11 mouse cellular contexts compared by ENCODE assay signal in genomic region chr2:9905995-9906394, GRCm38 (mm10). TPM values are rescaled to one million over a fixed set of nuclear protein-coding genes. Genes with fewer than 3 reads are reported as not detected.
DNase-seq lines count a peak whose midpoint lies in the region; ATAC-seq lines count a peak whose summit lies in the region.
"Had no signal": no experiment of that assay in that cellular context is flagged by ENCODE, and none has a peak within 500 bp of the region (broad histone marks: within the 10 kb centered on the region; RNA-seq: fewer than 3 reads in every experiment).

No protein-coding gene starts in this region.

- no peak overlapping the region for H3K27ac ChIP-seq in heart, embryonic 11.5 days (ENCODE audit: low read depth, low read length)
- no peak overlapping the region for H3K27ac ChIP-seq in neural tube, embryonic 11.5 days (ENCODE audit: low read depth, low read length)
- H3K27ac ChIP-seq in limb, embryonic 13.5 days = no peak overlapping the region
- H3K27ac ChIP-seq: macrophage had no signal

- no peaks in the 10 kb centered on the region; the same call in 1 of the 2 replicates for H3K4me1 ChIP-seq in heart, embryonic 11.5 days (ENCODE audit: control insufficient read depth, insufficient read depth, low read length)
- no peaks in the 10 kb centered on the region for H3K4me1 ChIP-seq in neural tube, embryonic 11.5 days (ENCODE audit: control insufficient read depth, insufficient read depth, low read length)
- peaks cover 6% of the 10 kb centered on the region; the same call in 1 of the 2 replicates for H3K4me1 ChIP-seq in limb, embryonic 13.5 days

- H3K27me3 ChIP-seq in heart, embryonic 11.5 days (ENCODE audit: control insufficient read depth, insufficient read depth, low read length) = peaks cover 7% of the 10 kb centered on the region; the same call in 1 of the 2 replicates
- H3K27me3 ChIP-seq in neural tube, embryonic 11.5 days (ENCODE audit: control insufficient read depth, insufficient read depth, low read length) = 0 out of 2 replicates have a peak, but pooled peaks cover 2% of the 10 kb centered on the region
- peaks cover 19% of the 10 kb centered on the region for H3K27me3 ChIP-seq in limb, embryonic 13.5 days

- peak overlapping the region; percentile 24 for H3K4me3 ChIP-seq in heart, embryonic 11.5 days (ENCODE audit: low read depth, low read length)
- no peak overlapping the region for H3K4me3 ChIP-seq in neural tube, embryonic 11.5 days (ENCODE audit: low read depth, low read length)
- H3K4me3 ChIP-seq in limb, embryonic 13.5 days = peak overlapping the region; percentile 31

- ATAC-seq in heart, embryonic 11.5 days (replicated peaks; ENCODE audit: insufficient number of reproducible peaks, low FRiP score, low TSS enrichment) = 0 out of 2 replicates have a peak, but pooled peaks have one; percentile 4
- ATAC-seq in neural tube, embryonic 11.5 days (ENCODE audit: insufficient read depth, low FRiP score, low TSS enrichment) = no peak
- ATAC-seq in limb, embryonic 13.5 days (ENCODE audit: low FRiP score, low read depth) = 0 out of 2 replicates have a peak, but pooled peaks have one; percentile 3

- no peak for DNase-seq in heart, postnatal 36 days
- no peak for DNase-seq in neural tube, embryonic 11.5 days (ENCODE audit: low spot score)
- no peak for DNase-seq in neural tube, embryonic 10.5 days (ENCODE audit: extremely low spot score, low spot score)
- DNase-seq in cerebellum, adult 18-20 months = no peak
- DNase-seq in urinary bladder, postnatal 14 days (ENCODE audit: low spot score) = no peak
- no peak for DNase-seq in thymus, adult 18-20 months
- DNase-seq: gastrocnemius, postnatal 14 days; spleen, adult 18-20 months had no signal

- 2% methylated on average over 11 of the region's 11 CpGs for WGBS in heart, embryonic 11.5 days (ENCODE audit: insufficient replicate concordance)
- 10% methylated on average over 11 of the region's 11 CpGs for WGBS in neural tube, embryonic 11.5 days
- 3% methylated on average over 11 of the region's 11 CpGs for WGBS in limb, embryonic 13.5 days

- peak overlapping the region; percentile 22; the same call in 1 of the 2 replicates for H3K9ac ChIP-seq in heart, embryonic 11.5 days (ENCODE audit: low read depth, low read length)
- no peak overlapping the region for H3K9ac ChIP-seq in neural tube, embryonic 11.5 days (ENCODE audit: low read length)
- no peak overlapping the region for H3K9ac ChIP-seq in limb, embryonic 13.5 days

- peak overlapping the region; percentile 62 for H3K4me2 ChIP-seq in heart, embryonic 11.5 days
- H3K4me2 ChIP-seq in neural tube, embryonic 11.5 days (ENCODE audit: low read depth) = peak overlapping the region; percentile 14; the same call in 1 of the 2 replicates
- peak overlapping the region; percentile 56 for H3K4me2 ChIP-seq in limb, embryonic 13.5 days (replicated peaks)

- H3K9me3 ChIP-seq in heart, embryonic 11.5 days (replicated peaks; ENCODE audit: control insufficient read depth, low read length) = no peaks in the 10 kb centered on the region
- no peaks in the 10 kb centered on the region for H3K9me3 ChIP-seq in neural tube, embryonic 11.5 days (ENCODE audit: control insufficient read depth, low read length)
- no peaks in the 10 kb centered on the region for H3K9me3 ChIP-seq in limb, embryonic 13.5 days

- intact Hi-C loops in heart, postnatal 36 days (cut with DNase I) = no loop called here

- H3K36me3 ChIP-seq in heart, embryonic 11.5 days (ENCODE audit: control insufficient read depth, insufficient read depth, low read length) = no peaks in the 10 kb centered on the region
- H3K36me3 ChIP-seq in neural tube, embryonic 11.5 days (ENCODE audit: control insufficient read depth, insufficient read depth, low read length) = no peaks in the 10 kb centered on the region
- H3K36me3 ChIP-seq in limb, embryonic 13.5 days = no peaks in the 10 kb centered on the region

RNA-seq across cellular contexts. Expression of gene Gata3, which starts 16.2 kb away (rescaled TPM):
- polyA plus RNA-seq in heart, embryonic 11.5 days (2014; fragmentation: Nextera tagmentation; extraction: Ambion mirVana) = 9.7 and 9.8 TPM in 2 replicates
- 1 to 10 TPM in 1 of 2 experiments, under 1 TPM in 1; 0.47 to 2.2 TPM for total RNA-seq in heart, postnatal 36 days (2021)
- 8.6 and 9.1 TPM in 2 replicates for polyA plus RNA-seq in neural tube, embryonic 11.5 days (2014; fragmentation: Nextera tagmentation; extraction: Ambion mirVana)
- polyA plus RNA-seq in limb, embryonic 13.5 days (2015; fragmentation: Nextera tagmentation; extraction: Ambion mirVana) = 7.8 and 8.9 TPM in 2 replicates
- polyA plus RNA-seq: macrophage had no signal

RNA-seq across cellular contexts. Expression of gene 9230102O04Rik, which starts 16.7 kb away (rescaled TPM):
- 0.51 and 0.89 TPM in 2 replicates for polyA plus RNA-seq in heart, embryonic 11.5 days (2014; fragmentation: Nextera tagmentation; extraction: Ambion mirVana)
- not detected for total RNA-seq in heart, postnatal 36 days (2021)
- polyA plus RNA-seq in neural tube, embryonic 11.5 days (2014; fragmentation: Nextera tagmentation; extraction: Ambion mirVana) = not detected in 2 replicates
- polyA plus RNA-seq in limb, embryonic 13.5 days (2015; fragmentation: Nextera tagmentation; extraction: Ambion mirVana) = not detected in 2 replicates
- total RNA-seq: gastrocnemius, postnatal 14 days had no signal
- polyA plus RNA-seq: macrophage had no signal

RNA-seq across cellular contexts. Expression of gene 4930412O13Rik, which starts 24.9 kb away (rescaled TPM):
- polyA plus RNA-seq in heart, embryonic 11.5 days (2014; fragmentation: Nextera tagmentation; extraction: Ambion mirVana) = 1.2 TPM in 1 of 2 replicates, not detected in the other
- not detected for total RNA-seq in heart, postnatal 36 days (2021)
- 0.41 TPM in 1 of 2 replicates, not detected in the other for polyA plus RNA-seq in neural tube, embryonic 11.5 days (2014; fragmentation: Nextera tagmentation; extraction: Ambion mirVana)
- 0.23 TPM in 1 of 2 replicates, not detected in the other for polyA plus RNA-seq in limb, embryonic 13.5 days (2015; fragmentation: Nextera tagmentation; extraction: Ambion mirVana)
- total RNA-seq: gastrocnemius, postnatal 14 days had no signal
- polyA plus RNA-seq: macrophage had no signal
